Mouse (Mus musculus): ENCODE data around the gene Prr9.

Prr9 gene

DNA sequence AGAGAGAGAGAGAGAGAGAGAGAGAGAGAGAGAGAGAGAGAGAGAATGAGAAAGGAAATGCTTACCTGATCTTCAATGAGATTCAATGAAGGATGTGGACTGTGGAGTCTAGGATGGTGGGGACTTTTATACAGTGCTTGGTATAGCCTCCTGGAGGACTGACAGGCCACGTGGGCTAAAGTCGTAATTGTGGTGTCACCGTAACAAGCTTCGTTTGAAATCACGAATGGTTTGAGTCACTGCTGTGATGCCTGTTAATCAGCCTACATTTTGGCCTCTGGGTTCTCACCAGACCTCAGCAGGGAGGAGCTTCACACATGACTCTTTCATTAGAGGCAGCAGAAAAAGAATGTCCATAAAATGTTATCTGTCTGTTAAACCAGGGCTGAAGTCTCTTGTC is at the start of gene Prr9:
TSS of gene Prr9 (minus strand) at position 101 of the 400 bp plus-strand sequence.
- DNase-seq (ENCODE audit: low spot score), result no peak

DNA sequence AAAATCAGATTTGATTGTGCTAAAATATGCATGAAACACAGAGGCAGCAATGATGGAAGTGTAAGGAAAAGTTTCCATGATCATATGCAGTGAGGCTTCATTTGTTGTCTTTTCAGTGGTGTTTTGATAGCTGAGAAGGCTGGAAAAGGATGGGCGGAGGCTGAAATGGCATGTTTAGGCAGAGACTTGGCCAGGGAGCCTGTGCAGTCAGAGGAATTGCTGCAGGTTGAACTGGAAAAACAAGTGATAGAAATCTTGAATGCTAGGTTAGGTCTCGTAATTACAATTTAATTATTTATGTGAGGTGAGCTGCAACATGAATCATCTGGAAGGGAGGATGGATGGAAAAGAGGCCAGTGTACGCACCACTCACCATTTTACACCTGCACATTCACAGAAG is 46.1 kb upstream of the Prr9 start:
- no peak for DNase-seq (ENCODE audit: low spot score)

DNA sequence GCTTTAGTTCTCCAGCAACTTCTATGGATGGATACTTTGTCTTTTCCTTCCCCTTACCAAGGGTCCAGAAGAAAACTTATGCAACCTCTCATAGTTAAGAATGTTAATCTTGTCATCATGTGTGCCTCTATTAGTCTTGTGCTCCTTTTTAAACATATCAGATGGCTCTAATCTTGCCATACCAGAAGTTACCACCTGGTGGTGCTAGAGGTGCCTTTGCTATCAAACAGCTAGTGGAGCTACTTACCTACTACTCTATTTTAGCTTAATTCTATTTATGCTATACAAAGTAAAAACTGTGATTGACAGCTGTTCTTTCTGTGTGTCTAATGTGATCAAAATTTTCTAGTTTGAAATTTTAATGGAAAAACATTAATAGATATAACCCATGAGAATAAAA is 29.6 kb upstream of the Prr9 start:
- DNase-seq (ENCODE audit: low spot score), result no peak

DNA sequence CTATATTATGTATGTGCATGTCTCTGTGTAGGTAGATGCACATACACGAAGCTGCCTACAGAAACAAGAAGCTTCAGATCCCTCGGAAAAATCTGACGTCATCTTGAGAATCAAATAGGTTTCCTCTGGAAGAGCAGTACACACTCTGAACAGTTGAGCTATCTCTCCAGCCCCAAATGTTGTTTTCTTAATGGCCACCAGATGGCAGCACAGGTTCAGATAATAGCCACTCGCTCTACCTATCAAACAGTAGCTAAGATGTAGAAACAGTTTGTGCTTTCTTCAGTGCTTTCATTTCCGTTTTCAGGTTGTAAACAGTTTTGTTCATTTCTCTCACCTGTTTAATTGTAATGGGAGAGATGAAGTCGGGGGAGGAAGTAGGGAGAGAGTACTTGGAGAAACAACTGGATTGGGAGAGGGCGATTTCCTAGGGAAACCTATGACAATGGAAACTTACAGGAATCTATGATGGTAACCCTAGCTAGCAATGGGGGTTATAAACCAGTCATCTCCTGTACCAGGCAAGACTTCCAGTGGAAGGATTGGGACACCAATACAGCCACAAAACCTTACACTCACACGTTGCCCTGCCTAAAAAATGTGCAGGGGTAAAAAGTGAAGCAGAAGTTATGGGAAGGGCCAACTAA is 27.0 kb upstream of the Prr9 start:
- no peak for DNase-seq (ENCODE audit: low spot score)

DNA sequence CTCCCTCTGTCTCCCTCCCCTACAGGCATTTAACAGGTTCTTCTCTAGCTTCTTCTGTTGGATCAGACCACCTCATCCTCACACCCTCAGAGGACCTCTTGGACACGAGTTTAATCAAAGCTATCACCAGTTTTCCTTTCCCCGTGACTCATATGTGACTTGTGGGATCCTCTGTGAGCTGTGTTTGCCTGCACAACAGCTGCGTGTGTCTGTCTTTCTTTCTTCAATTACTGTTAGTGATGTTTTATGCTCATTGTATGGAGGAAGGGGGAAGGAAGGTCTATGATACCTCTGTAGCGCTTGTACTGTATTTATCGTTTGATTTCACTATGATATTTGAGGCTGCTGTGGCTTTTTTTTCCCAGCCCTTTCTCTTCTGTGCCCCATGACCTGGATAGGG is 24.2 kb upstream of the Prr9 start:
- DNase-seq (ENCODE audit: low spot score), result no peak

DNA sequence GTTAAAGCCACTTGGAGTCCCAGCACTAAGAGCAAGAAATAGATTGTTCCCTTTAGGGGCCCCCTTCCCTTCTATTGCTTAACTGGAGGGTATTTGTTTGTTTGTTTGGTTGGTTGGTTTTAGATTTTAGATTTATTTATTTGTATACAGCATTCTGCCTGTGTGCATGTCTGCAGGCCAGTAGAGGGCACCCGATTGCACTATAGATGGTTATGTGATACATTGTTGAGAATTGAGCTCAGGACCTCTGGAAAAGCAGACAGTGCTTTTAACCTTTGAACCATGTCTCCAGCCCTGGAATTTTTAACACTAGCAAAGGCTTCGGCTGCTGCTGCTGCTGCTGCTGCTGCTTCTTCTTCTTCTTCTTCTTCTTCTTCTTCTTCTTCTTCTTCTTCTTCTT is 23.7 kb upstream of the Prr9 start:
- DNase-seq (ENCODE audit: low spot score), result no peak

DNA sequence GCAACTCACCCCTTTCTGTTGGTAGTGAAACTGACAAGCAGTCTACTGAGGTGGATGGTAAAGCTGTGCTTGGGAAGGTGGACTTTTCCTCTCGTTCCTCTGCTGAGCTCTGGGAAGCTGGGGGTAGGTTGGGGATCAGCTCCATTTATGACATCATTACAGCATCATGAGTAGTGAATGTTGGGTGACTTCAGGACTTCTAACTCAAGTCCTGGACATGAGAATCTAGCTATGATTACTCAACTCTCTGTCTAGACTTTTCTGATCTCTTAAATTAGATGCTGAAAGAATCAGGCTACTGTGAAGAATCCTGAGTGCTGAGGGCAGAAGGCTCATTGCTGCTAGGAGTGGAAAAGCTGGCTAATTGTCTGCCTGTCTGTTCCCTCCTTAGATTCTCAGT is 18.9 kb upstream of the Prr9 start, which contains the start of gene Lelp1:
TSS of gene Lelp1 (minus strand) at position 101 of the 400 bp plus-strand sequence.
- DNase-seq (ENCODE audit: low spot score), result no peak

DNA sequence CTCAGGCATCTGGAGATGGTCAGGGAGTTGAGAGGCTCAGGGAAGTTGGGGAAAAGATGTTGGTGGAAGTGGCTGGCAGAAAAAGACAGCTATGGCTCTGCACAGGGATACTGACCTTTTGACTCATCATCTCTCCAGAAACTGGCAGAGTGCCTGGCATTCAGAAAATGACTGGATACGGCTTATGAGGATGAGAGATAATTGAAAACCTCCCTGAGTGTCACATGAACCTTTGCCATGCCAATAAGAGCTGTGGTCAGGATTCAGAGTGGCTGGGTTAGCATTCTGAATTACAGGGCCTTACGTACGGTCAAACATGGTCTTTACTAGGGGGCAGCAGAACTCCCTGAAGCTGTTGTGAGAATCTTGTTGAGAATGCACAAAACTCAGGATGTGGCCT is 2.8 kb downstream of the Prr9 start:
- DNase-seq (ENCODE audit: low spot score), result no peak

DNA sequence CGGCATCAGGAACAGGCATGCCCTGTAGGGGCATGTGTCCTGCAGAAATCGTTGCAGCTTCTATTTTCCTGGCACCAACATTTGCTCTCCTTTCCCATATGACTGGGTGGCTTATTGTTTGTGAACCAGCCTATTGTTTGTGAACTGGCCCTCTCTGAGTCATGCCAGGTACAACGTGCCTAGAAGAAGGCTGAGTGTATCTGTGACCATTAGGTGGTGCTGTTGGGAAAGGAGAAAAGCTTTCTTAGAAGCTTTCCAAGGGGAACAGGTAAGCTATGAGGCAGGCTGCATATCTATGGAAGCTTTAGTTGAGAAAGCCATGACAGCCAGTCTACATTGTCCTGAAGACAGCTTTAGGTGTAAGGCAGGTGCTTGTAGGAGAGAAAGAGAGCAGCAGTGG is 5.8 kb downstream of the Prr9 start:
- no peak for DNase-seq (ENCODE audit: low spot score)

DNA sequence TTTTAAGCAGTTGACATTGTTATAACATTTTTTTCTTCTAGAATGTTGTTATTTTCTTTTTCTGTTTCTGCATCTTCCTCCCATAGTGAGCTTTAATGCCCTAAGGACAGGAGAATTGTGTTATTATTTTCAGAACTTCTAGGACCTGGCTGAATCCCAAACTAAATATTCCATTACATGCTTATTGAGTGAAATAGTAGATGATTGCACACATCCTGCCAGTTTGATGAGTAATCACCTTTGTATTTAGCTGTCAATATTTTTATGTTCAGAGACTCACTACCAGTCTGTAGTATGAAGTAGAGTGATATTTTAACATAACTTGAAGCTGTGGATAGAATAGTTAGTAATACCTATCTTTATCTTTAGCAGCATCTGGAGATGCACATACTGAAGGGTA is 12.2 kb downstream of the Prr9 start:
- DNase-seq (ENCODE audit: low spot score), result no peak

DNA sequence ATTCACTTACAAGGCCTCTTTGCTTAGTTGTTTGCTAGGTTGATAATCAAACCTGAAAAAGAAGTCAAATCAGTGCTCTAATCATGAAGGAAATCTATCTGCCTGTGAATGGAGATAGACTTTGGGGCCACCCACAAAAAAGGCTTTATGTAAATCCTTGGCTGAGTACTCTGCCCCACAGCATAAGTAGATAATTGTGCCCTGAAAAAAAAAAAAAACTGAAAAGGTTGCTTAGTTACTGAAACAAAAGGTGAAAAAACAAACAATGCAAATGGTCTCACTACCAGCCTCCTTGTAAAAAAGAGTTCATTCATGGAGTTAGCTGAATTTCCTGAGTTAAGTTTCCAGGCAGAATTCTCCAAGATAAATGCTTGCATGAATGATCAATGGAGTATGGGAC is 13.0 kb downstream of the Prr9 start:
- DNase-seq (ENCODE audit: low spot score), result no peak

DNA sequence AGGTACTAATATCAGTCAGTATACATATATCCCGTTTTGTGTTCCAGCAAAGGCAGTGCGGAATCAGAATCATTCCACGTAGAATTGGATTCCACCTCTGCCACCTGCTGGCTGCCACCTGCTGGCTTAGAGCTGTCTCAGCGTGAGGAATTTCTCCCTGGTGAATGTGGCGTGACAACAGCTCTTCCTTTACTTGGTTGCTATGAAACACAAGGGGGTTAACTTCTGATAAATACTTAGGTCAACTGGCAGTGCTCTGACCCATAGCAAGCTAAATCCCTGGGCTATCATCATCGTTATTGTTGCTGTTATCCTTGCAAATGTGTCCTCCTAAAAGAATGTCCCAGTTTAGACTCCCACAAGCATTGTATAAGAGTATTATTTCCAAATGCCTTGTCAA is 17.2 kb downstream of the Prr9 start:
- DNase-seq (ENCODE audit: low spot score), result no peak

DNA sequence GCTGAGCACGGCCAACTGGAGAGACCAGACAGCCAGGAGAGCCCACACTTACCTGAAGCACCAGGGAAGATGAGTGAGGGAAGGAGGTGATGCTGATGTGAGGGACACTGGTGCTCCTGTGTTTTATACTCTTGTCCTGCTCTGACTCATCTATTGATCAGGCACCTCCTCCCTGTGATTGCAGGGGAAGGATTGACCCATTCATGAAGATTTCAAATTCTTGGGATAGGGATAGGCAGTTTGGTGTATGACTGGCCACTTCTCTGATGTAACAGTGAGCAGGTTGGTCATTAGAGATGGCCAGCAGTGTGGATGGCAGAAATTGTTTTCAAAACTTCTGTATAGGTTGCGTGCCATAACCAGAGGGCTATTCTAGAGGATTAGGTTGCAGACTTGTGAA is 40.7 kb downstream of the Prr9 start, which contains the start of gene Lor:
TSS of gene Lor (minus strand) at position 101 of the 400 bp plus-strand sequence.
- no peak for DNase-seq (ENCODE audit: low spot score)

DNA sequence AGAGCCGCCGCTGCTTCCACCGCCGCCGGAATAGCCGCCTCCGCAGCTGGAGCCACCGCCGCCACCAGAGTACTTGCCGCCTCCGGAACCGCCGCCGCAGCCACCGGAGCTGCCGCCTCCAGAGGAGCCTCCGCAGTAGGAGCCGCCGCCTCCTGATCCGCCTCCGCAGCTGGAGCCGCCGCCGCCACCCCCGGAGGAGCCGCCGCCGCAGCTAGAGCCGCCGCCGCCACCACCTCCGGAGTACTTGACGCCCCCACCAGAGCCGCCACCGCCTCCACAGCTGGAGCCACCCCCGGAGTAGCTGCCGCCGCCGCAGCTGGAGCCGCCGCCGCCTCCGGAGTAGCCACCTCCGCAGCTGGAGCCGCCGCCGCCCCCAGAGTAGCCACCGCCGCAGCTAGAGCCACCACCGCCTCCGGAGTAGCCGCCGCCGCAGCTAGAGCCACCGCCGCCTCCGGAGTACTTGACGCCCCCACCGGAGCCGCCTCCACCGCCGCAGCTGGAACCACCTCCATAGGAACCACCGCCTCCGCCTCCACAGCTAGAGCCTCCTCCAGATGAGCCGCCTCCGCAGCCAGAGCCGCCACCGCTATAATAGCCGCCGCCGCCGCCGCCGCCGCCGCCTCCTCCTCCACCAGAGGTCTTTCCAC is 42.3 kb downstream of the Prr9 start:
- DNase-seq (ENCODE audit: low spot score), result peak; percentile 38

DNA sequence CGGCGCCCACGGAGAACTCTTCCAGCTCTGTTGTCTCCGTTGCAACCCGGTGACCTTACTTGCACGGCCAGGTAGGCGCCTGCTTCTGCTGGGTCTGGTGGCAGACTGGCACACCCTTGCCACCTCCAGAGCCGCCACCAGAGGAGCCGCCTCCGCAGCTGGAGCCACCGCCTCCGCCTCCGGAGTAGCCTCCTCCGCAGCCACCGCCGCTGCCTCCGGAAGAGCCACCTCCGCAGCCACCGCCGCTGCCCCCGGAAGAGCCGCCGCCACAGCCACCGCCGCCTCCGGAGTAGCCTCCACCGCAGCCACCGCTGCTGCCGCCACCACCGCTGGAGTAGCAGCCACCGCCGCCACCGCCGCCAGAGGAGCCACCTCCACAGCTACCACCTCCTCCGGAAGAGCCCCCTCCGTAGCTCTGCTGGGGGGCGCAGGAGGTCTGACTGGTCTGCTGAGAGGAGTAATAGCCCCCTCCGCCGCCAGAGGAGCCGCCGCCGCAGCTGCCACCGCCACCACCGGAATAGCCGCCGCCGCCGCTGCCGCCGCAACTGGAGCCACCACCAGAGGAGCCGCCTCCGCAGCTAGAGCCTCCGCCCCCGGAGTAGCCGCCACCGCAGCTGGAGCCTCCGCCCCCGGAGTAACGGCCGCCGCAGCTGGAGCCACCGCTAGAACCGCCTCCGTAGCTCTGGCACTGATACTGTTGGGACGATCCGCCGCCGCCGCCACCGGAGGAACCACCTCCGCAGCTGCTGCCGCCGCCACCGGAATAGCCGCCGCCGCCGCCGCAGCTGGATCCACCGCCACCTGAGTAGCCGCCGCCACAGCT is 43.1 kb downstream of the Prr9 start:
- peak; percentile 49 for DNase-seq (ENCODE audit: low spot score)
